Mouse (Mus musculus) lung, adult 18-20 months (tissue): ENCODE results near the gene Babam1.
A peak's percentile ranks its signal among the peaks of the same experiment; 100 is the strongest.
"Not testable (repeated sequence)": the region's sequence is repeated elsewhere in the genome, so short reads cannot be mapped to it uniquely, and the experiment has no call there.

Experiments used
- DNase-seq, 2 experiments: peaks; one replicate each; pipeline ENCODE4 v3.0.0; 2022; ENCODE audit warnings: mixed read lengths in 2 of 2

Gene Babam1

DNA sequence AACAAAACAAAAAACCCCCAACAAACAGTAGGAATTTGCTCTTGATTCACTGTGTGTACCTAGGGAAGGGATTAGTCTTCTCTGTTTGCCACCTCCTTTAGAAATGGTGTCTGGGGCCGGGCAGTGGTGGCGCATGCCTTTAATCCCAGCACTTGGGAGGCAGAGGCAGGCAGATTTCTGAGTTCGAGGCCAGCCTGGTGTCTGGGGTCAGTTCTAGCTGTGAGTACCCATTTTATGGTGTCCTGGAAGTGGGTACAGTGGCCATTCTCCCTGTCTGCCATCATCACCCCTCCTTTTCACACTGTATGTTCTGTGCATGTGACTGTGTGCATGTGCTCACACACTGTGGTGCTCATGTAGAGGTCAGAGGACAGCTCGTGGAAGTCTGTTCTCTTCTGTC is 11.6 kb downstream of the Babam1 start:
- no peak for DNase-seq

DNA sequence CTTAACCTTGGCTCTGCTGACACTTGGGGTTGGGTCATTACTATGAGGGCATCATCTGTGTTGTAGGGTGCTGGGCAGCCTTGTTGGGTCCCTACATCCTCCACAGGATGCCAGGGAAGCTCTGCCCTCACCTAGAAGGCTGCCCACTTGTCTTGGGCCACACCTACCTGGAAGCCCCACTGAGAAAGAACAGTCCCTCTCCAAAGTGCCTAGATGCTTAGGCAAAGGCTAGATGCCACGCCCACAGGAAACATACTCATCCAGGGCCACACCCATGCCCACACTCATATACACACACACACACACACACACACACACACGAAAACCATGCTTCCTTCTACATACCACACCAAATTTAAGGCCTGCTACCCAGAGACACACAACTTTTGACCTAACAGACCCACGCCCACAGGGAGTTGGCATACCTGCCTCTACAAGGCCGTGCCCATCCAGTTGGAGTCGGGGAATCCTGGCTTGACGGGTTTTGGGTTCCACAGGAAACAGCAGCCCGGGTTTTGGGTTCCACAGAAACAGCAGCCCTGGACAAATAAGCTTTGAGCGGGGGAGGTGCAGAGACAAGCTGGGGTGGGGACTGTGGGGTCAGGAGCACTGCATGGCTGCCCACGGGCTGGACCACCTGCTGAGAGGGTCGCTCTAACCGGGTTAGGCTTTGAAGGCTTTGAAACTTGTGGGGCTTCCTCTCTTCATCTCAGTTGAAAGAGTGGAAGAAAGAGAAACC is 15.0 kb downstream of the Babam1 start:
- DNase-seq: no peak

- no peak for DNase-seq
These were observed 25.5 kb downstream of the Babam1 start for GRCm38 (mm10) chr8:71422121-71422520.

- not testable (repeated sequence) for DNase-seq
These were observed 36.3 kb downstream of the Babam1 start for GRCm38 (mm10) chr8:71432935-71433334.

DNA sequence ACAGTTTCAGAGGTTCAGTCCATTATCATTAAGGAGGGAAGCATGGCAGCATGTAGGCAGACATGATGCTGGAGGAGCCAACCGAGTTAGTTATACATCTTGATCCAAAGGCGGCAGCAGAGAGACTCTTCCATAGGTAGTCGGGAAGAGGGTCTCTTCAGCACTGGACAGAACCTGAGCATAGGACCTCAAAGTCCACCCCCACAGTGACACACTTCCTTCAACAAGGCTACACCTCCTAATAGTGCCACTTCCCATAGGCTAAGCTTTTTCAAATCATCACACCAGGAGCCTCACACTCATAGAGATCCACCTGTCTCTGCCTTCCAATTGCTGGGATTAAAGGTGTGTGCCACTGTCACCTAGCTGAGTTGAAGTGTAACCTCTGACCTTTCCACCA is 40.4 kb downstream of the Babam1 start:
- no peak for DNase-seq

- peak; percentile 22 to 44 for DNase-seq
These were observed 44.7 kb downstream of the Babam1 start for GRCm38 (mm10) chr8:71441404-71441803.

- no peak for DNase-seq
These were observed 48.4 kb downstream of the Babam1 start for GRCm38 (mm10) chr8:71445096-71445495.

DNA sequence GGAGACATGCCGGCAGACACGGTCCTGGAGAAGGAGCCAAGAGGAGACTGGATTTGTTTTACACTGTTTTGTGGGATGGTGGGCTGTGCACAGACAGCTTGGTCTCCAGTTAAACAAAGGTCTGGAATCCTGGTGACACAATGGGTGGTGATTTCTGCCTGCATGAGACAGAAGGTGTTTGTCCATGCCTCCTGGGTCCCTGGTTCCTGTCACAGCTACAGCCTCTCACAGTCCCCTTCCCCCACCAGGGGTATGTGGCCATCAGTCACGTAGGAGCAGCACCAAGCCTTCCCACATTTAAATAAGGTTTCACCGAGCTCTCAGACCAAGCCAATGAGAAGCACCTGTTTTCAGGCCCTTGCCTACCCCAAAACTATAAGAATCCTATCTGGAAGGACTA is 54.7 kb downstream of the Babam1 start:
- no peak for DNase-seq

GRCm38 (mm10) chr8:71451777-71452176 is 55.1 kb downstream of the Babam1 start:
- no peak for DNase-seq

GRCm38 (mm10) chr8:71452669-71453068 is 56.0 kb downstream of the Babam1 start:
- no peak for DNase-seq
